Mouse (Mus musculus) neural tube, embryonic 14.5 days (tissue): ENCODE results near the gene Bnipl. TPM values are rescaled to one million over a fixed set of nuclear protein-coding genes. Genes with fewer than 3 reads are reported as not detected.
A peak's percentile ranks its signal among the peaks of the same experiment; 100 is the strongest.

Experiments used
- ATAC-seq: fragments of 200-750 bp; cut with Nextera tagmentation; 2 replicates; pipeline ENCODE4 v1.8.0; 2017; ENCODE audit warnings: low read depth, mild to moderate bottlenecking, moderate TSS enrichment, moderate library complexity
- H3K27ac ChIP-seq: fragments of 300-500 bp; sonication (generic); 2 replicates; pipeline ENCODE4 v1.5.1; 2014; ENCODE audit warnings: low read depth, mild to moderate bottlenecking, control low read depth, low read length, moderate library complexity, mixed read lengths
- H3K27me3 ChIP-seq: fragments of 300-500 bp; sonication (generic); 2 replicates; pipeline ENCODE4 v1.6.1; 2014; ENCODE audit warnings: low read length; ENCODE audit not compliant: control insufficient read depth, insufficient read depth
- H3K36me3 ChIP-seq: fragments of 300-500 bp; sonication (generic); 2 replicates; pipeline ENCODE4 v1.6.1; 2014; ENCODE audit warnings: low read length, mixed read lengths; ENCODE audit not compliant: control insufficient read depth, insufficient read depth
- H3K4me1 ChIP-seq: fragments of 300-500 bp; sonication (generic); 2 replicates; pipeline ENCODE4 v1.6.1; 2014; ENCODE audit warnings: low read length; ENCODE audit not compliant: control insufficient read depth, insufficient read depth
- H3K4me2 ChIP-seq: fragments of 300-500 bp; sonication (generic); 2 replicates; pipeline ENCODE4 v1.6.1; 2014; ENCODE audit warnings: mild to moderate bottlenecking, low read depth, low read length, control low read depth
- H3K4me3 ChIP-seq: fragments of 300-500 bp; sonication (generic); 2 replicates; pipeline ENCODE4 v1.5.1; 2014; ENCODE audit warnings: low read depth, low read length, control low read depth, mixed read lengths
- H3K9ac ChIP-seq: fragments of 300-500 bp; sonication (generic); replicated peaks from 2 replicates; pipeline ENCODE4 v1.6.1; 2014; ENCODE audit warnings: low read depth, mild to moderate bottlenecking, control low read depth, low read length, mixed read lengths
- H3K9me3 ChIP-seq: fragments of 300-500 bp; sonication (generic); 2 replicates; pipeline ENCODE4 v1.6.1; 2016; ENCODE audit warnings: low read length; ENCODE audit not compliant: control insufficient read depth
- WGBS: fragments of 180-500 bp; shearing (Covaris S2); extraction: QIAGEN DNeasy Blood & Tissue Kit; methylation state at CpG from one replicate; pipeline ENCODE4 v1.1.7; 2014; 5-methylcytosine and 5-hydroxymethylcytosine counted together
- polyA plus RNA-seq: library from polyadenylated mRNA; unstranded; fragments of >200 nt; fragmentation: Nextera tagmentation; extraction: Ambion mirVana; gene quantifications from 2 replicates; pipeline ENCODE4 v1.2.1, GENCODE M21; 2014

Bnipl gene
- polyA plus RNA-seq: 0.28 TPM in 1 of 2 replicates, not detected in the other

DNA sequence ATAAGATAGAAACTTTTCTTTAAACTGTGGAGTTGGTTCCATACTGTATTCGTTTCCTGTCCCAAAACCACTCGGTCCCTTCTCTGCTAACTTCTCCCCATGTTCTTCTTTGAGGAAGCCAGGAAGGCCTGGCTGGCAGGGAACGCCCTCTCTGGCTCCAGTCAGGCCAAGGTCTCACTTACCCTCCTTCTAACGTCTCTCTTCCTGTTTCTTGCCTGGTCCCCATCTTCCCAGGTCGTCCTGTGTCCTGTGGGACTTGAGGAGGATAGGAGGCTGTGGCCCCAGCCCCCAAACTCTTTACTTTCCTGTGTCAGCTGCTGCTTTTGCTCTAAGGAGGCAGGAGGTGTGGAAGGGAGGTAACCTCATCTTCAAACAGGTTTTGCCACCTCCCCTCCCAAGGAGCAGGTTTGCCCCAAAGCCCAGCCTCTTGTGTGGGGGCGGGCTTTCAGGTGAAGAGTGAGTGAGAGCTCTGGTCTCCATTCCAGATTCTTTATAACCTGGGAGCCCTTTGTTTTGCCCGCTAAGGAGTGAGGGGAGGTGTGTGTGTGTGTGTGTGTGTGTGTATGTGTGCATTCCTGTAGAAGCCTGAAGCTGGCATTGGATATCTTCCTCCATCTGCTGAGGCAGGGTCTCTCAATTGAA, at the start of gene Bnipl:
Gene Bnipl (minus strand): TSS at position 411 of the 642 bp plus-strand sequence.
- peaks cover 15% of the 10 kb centered on the region for H3K36me3 ChIP-seq
- no peak within 1 kb of the TSS for H3K4me3 ChIP-seq
- H3K9ac ChIP-seq: no peak within 1 kb of the TSS
- H3K27me3 ChIP-seq: no peaks in the 10 kb centered on the region
- 58% methylated on average over 7 of the region's 7 CpGs for WGBS
- no peak within 1 kb of the TSS for H3K4me2 ChIP-seq
- H3K9me3 ChIP-seq: no peaks in the 10 kb centered on the region
- H3K27ac ChIP-seq: no peak within 1 kb of the TSS
- ATAC-seq: no peak
- no peaks in the 10 kb centered on the region for H3K4me1 ChIP-seq

GRCm38 (mm10) chr3:95298018-95298417, 47.0 kb upstream of the Bnipl start:
- no peaks in the 10 kb centered on the region for H3K9me3 ChIP-seq
- no peak for ATAC-seq

DNA sequence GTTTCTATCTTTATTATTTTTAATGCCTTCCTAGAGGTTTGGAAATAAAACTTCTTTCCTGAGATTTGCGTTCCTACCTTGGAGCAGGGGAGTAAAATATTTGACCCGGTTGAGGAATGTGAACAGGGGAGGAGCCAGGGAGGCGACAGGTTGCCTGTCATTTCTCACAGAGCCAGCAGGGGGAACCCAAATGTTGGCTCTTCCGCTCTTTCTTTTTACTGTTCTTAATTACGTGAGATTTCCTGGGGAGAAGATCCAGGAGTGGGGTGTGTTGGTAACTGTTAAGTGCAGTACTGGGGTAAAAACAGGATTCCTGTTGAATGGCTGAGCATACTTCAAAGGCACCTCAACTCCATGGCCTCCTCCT, 45.1 kb upstream of the Bnipl start:
- H3K36me3 ChIP-seq: peaks cover 24% of the 10 kb centered on the region; the same call in 1 of the 2 replicates
- H3K4me1 ChIP-seq: no peaks in the 10 kb centered on the region
- WGBS: 13% methylated on average over 5 of the region's 5 CpGs
- H3K27ac ChIP-seq: no peak overlapping the region
- H3K27me3 ChIP-seq: no peaks in the 10 kb centered on the region
- H3K4me2 ChIP-seq: no peak overlapping the region
- no peaks in the 10 kb centered on the region for H3K9me3 ChIP-seq
- H3K4me3 ChIP-seq: no peak overlapping the region
- H3K9ac ChIP-seq: no peak overlapping the region
- ATAC-seq: 0 out of 2 replicates have a peak, but pooled peaks have one; percentile 6

More at GRCm38 (mm10) chr3:95298018-95298417, 47.0 kb upstream of the Bnipl start:
- Histone ChIP-seq H3K36me3 (peaks cover 20% of the 10 kb centered on the region; the same call in 1 of the 2 replicates), H3K4me1 (no peaks in the 10 kb centered on the region), H3K4me2 (no peak overlapping the region), H3K9ac (no peak overlapping the region), H3K27ac (no peak overlapping the region), H3K27me3 (no peaks in the 10 kb centered on the region), H3K4me3 (no peak overlapping the region)
- 97% methylated on average over 7 of the region's 7 CpGs for WGBS

GRCm38 (mm10) chr3:95295321-95296102, 44.5 kb upstream of the Bnipl start:
- 84% methylated on average over 11 of the region's 11 CpGs for WGBS
- H3K9ac ChIP-seq: no peak overlapping the region
- ATAC-seq: no peak
- H3K4me3 ChIP-seq: no peak overlapping the region
- no peaks in the 10 kb centered on the region for H3K9me3 ChIP-seq
- no peak overlapping the region for H3K4me2 ChIP-seq
- no peak overlapping the region for H3K27ac ChIP-seq
- peaks cover 24% of the 10 kb centered on the region; the same call in 1 of the 2 replicates for H3K36me3 ChIP-seq
- no peaks in the 10 kb centered on the region for H3K4me1 ChIP-seq
- H3K27me3 ChIP-seq: no peaks in the 10 kb centered on the region

DNA sequence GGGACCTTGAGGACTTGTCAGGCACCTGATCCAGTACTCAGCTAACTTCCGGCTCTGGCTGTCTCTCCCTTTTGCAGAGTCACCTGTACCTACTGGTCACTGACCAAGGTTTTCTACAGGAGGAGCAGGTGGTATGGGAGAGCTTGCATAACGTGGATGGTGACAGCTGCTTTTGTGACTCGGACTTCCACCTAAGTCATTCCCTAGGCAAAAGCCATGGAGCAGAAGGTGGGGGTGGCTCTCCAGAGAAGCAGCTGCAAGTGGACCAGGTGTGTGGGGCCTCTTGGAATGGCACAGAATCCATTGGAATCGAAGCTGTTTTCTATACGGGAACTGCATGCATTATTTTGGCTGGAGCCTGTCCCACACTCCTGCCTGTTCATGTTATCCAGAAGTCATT, 43.7 kb upstream of the Bnipl start:
- H3K4me3 ChIP-seq: no peak overlapping the region
- H3K9ac ChIP-seq: no peak overlapping the region
- H3K27me3 ChIP-seq: no peaks in the 10 kb centered on the region
- H3K36me3 ChIP-seq: peaks cover 30% of the 10 kb centered on the region; the same call in 1 of the 2 replicates
- H3K27ac ChIP-seq: no peak overlapping the region
- no peaks in the 10 kb centered on the region for H3K9me3 ChIP-seq
- no peak overlapping the region for H3K4me2 ChIP-seq
- no peak for ATAC-seq
- H3K4me1 ChIP-seq: no peaks in the 10 kb centered on the region
- 94% methylated on average over 5 of the region's 5 CpGs for WGBS

GRCm38 (mm10) chr3:95294316-95294715, 43.3 kb upstream of the Bnipl start:
- H3K27ac ChIP-seq: no peak overlapping the region
- H3K36me3 ChIP-seq: peaks cover 30% of the 10 kb centered on the region; the same call in 1 of the 2 replicates
- H3K4me2 ChIP-seq: no peak overlapping the region
- 90% methylated on average over 7 of the region's 7 CpGs for WGBS
- no peak overlapping the region for H3K9ac ChIP-seq
- ATAC-seq: no peak
- no peaks in the 10 kb centered on the region for H3K9me3 ChIP-seq
- no peak overlapping the region for H3K4me3 ChIP-seq
- no peaks in the 10 kb centered on the region for H3K4me1 ChIP-seq
- no peaks in the 10 kb centered on the region for H3K27me3 ChIP-seq

GRCm38 (mm10) chr3:95293537-95293936, 42.5 kb upstream of the Bnipl start:
- Histone ChIP-seq H3K4me2 (no peak overlapping the region), H3K36me3 (peaks cover 30% of the 10 kb centered on the region; the same call in 1 of the 2 replicates), H3K27me3 (no peaks in the 10 kb centered on the region), H3K9me3 (no peaks in the 10 kb centered on the region), H3K27ac (no peak overlapping the region), H3K4me1 (no peaks in the 10 kb centered on the region), H3K4me3 (no peak overlapping the region), H3K9ac (no peak overlapping the region)
- 85% methylated on average over 11 of the region's 11 CpGs for WGBS
- ATAC-seq: no peak

DNA sequence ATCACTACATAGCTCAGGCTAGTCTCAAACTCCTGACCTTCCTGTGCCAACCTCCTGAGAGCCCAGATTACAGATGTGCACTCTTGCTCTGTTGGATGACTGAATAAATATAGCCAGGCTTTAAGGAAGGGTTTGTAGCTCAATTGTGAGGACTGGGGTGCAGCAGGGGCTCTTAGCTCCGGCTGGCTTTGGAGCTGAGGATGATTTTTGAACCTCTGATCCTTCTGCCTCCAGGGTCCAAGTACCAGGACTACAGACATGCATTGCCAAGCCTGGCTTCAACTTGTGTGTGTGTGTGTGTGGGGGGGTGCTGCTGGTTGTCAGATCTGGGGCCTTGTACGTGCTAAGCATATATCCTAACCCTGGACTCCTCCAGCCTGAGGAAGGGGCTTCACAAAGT, 41.9 kb upstream of the Bnipl start:
- Histone ChIP-seq H3K4me2 (no peak overlapping the region), H3K4me1 (no peaks in the 10 kb centered on the region), H3K9ac (no peak overlapping the region), H3K9me3 (no peaks in the 10 kb centered on the region), H3K27ac (no peak overlapping the region), H3K36me3 (peaks cover 36% of the 10 kb centered on the region; the same call in 1 of the 2 replicates), H3K4me3 (no peak overlapping the region), H3K27me3 (no peaks in the 10 kb centered on the region)
- WGBS: 90% methylated on average over 2 of the region's 2 CpGs
- ATAC-seq: no peak

GRCm38 (mm10) chr3:95291041-95291440, 40.0 kb upstream of the Bnipl start:
- ATAC-seq: no peak
- 87% methylated on average over 4 of the region's 4 CpGs for WGBS
- no peaks in the 10 kb centered on the region for H3K4me1 ChIP-seq
- no peaks in the 10 kb centered on the region for H3K27me3 ChIP-seq
- no peak overlapping the region for H3K4me3 ChIP-seq
- H3K36me3 ChIP-seq: peaks cover 41% of the 10 kb centered on the region; the same call in 1 of the 2 replicates
- no peak overlapping the region for H3K27ac ChIP-seq
- H3K9ac ChIP-seq: no peak overlapping the region
- H3K4me2 ChIP-seq: no peak overlapping the region
- no peaks in the 10 kb centered on the region for H3K9me3 ChIP-seq
